Mouse (Mus musculus) cerebellum, adult 11-12 months (tissue): Measurements from ENCODE around the gene Gramd1b.

Experiments
- DNase-seq: peaks from one replicate; pipeline ENCODE4 v3.0.0; 2022

Gene Gramd1b

GRCm38 (mm10) chr9:40332326-40332725 is 198.9 kb downstream of the Gramd1b start:
- peak; percentile 94 for DNase-seq

DNA sequence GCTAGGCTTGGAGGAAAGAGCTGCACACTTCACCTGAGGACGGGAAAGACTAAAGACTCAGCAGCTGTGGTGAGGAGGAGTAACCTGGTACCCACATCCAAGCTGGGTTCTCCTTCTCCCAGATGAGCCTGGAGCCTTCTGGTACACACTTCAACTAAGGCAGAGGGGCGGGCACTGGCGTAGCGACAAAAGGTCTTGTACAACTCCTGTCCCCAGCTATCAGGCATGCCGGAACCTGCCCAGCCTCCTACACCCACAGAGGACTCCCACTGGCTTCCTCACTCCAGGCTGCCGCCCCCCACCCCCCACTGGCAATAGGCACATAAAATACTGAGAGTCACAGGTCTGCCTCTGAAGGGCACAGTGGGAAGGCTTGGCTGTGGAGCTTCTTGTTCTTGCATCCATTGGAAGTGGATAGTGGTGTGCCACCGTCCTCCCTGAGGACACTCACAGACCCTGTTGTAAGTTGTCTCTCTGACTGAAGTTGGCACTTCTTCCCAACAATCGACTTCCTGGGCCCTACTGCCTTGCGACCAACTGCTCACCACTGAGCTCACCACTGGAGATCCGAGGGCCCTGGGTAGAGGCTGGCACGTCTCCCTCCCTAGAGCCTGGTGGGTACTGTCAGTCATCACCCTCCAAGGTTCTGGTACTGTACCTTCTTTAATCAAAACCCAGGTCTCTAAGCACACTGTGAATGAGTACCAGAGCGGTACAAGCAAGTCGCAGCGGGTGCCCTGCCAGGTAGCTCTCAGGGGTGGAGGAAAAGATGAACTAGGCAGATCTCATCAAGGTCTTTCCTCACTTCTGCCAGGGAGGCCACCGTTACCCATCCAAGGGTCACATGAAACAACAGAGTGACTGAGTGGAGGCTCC is 199.5 kb downstream of the Gramd1b start:
- peak; percentile 72 for DNase-seq

- DNase-seq: peak; percentile 96
These were observed 200.4 kb downstream of the Gramd1b start for GRCm38 (mm10) chr9:40330609-40331382.

DNA sequence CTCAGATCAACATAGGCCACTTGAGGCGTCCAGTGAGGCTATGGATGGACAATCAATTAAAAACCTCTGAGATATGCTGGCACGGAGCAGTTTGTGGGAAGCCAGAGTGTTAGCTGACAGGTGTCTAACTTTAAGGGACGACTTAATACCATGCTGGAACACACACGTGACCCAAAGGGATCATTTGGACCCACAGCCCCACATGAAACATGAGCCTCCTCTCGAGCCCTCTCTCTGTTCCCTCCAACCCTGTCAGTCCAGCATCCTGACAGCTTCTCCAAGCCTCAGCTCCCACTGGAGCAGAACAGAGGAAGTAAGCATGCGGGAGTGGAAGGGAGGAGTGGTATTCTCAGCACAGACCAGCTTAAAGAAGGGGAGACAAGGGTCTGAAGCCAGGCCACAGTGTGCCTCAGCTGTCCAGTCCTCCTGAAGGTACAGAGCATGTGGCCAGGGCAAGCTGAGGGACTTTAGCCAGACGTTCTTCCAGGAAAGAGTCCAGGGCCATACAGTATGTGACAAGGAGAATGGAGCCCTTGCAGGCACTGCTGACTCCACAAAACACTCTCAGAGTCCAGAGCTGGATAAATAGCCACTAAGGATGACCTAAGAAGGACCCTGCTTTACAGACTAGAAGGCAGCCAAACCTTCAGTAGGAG is 204.8 kb downstream of the Gramd1b start:
- no peak for DNase-seq

DNA sequence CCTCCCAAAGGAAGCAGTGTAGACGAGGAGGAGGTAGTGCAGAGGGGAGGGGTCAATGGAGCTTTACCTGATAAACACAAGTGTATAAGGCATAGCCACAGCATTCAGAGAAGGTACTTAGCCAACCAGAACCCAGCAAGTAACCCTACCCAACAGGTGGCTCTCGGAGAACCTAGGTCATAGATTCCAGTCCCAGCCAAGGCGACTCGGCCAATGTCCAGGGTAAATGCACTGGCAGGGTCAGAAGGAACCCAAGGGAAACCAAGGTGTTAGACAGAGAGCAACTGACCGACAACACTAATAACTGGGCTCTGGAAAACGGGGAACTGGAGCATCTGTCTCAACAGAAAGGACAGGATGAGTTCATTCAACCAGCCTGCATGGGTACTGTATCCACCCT is 206.4 kb downstream of the Gramd1b start:
- DNase-seq: no peak

DNA sequence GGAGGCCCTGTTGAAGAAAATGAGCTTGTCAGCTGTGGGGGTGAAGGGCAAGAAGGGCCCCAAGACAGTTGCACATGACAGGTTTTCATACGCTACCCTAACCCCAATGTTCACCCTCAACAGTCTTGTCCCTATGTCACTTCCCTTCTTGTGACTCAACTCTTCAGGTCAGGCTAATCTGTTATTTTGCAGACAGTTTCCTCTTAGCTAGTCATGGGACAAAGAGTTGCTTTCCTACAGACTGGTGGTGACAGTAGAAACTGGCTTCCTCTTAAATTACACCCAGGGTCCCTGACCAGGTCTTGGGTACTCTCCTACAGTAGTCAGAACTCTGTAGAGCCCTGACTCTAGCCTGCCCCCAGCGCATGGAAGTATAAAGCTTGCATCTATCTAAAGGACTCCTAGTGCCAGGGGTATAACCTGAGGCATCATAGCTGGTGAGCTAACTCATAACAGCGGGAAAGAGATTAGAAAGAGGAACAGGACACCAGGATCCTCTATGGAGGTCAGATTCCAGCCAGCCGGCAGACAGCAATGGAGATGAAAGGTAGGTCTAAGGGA is 206.9 kb downstream of the Gramd1b start:
- DNase-seq: no peak

- no peak for DNase-seq
These were observed 207.4 kb downstream of the Gramd1b start for GRCm38 (mm10) chr9:40323773-40324172.

DNA sequence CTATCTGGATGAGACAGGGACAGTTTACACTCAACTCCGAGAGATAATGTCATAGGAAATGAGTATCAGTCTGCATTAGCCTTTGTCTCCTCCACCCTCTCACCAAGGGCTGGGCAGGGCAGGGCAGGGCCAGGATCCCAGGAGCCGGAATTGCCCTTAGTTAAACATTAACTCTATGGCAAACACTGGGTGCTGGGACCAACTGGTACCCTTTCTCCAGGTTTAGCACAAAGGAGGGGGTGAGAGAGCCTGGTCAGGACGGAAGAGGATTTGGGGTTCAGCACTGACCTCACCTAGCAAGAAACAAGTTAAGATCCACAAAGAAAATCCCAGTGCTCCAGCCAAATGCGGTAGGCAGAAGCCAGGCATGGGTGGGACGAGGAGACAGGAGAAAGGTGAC is 208.0 kb downstream of the Gramd1b start:
- no peak for DNase-seq

DNA sequence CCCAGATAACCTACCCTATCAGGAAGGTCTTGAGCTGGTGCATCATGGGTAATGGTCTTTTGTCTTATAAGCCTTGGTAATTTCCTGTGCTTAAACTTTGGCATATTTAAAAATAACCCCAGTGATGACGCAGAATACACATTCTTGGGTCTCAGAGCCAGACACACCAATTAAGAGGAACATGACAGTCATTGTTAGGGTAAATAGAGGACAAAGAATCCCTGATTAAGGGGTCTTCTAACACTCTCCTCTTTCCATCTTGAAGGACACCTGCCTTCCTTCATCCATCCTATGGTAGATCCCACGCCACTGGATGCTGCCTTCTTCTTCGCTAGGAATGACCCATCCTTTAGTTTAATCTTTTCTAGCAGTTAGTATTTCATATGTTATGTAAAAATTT is 208.8 kb downstream of the Gramd1b start:
- DNase-seq: no peak

DNA sequence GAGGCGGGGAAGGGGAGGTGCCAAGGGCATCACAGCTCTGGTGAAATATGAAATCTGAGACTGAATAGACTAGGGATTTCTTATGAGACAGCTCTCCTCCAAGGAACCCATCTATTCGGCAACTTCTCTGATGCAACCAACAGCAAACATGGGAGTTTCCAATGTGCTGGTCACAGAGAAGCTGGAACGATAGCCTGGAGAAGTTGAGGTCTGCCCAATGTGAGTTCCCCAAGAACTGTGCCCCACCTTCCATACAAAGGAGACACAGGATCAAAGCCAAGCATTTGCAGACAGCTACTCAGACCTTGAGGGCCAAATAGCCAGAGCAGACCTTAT is 209.5 kb downstream of the Gramd1b start:
- DNase-seq: no peak

GRCm38 (mm10) chr9:40320879-40321667 is 210.1 kb downstream of the Gramd1b start:
- peak; percentile 65 for DNase-seq

DNA sequence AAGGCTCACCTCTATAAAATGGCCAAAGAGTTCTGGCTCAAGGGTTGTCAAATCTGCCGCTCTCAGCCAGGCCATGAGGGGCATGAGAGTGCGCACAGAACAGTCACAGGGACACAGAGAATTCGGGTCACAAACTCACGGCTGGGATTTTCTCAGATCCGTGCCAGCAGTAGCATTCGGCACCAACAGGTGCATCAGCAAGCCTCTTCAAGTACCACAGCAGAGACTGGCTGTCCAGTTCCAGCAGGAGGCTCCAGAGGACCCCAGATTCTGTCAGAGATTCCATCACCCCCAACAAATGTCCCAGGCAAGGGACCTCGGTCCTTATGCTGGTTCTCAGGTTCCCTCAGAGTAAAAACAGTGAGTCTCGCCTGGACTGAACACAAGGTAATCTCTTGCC is 210.8 kb downstream of the Gramd1b start:
- DNase-seq: peak; percentile 53

GRCm38 (mm10) chr9:40318771-40319170 is 212.4 kb downstream of the Gramd1b start:
- DNase-seq: peak; percentile 70

GRCm38 (mm10) chr9:40317735-40318134 is 213.4 kb downstream of the Gramd1b start:
- DNase-seq: no peak

DNA sequence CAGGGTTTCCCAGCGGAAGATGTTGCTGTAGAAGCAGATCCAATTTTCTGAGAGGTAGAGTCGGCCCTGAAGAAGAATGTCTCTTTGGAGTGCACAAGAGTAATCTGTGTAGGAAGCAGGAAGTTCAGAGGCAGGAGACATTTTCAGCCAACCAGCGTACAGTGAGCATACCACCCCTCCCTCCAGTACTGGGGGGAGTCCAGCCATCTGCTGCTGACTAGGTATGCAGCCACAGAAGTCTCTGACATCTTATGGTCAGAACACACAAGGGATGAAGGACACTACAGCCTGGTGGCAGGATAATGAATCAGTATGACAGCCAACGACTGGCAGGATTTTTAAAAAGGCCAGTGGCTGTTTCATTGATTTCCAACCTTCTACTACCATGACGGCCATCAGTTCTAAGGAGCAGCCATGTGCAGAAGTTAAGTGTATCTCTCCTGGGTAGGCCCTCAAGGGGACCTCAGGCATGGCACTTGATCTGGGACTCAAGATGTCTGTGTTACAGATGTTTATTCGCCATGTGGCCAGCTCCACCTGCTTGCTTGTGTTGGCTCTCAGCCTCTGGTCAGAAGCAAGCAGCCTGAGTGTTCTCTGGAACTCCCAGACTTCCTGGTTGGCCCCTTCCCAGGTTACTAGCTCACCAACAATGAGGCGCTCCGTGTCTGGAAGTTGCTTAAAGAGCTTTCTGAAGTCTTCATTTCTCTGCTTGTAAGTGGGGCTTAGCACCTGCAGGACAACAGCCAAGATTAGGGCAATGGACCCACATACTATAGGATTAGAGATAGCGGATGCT is 214.1 kb downstream of the Gramd1b start:
- no peak for DNase-seq

DNA sequence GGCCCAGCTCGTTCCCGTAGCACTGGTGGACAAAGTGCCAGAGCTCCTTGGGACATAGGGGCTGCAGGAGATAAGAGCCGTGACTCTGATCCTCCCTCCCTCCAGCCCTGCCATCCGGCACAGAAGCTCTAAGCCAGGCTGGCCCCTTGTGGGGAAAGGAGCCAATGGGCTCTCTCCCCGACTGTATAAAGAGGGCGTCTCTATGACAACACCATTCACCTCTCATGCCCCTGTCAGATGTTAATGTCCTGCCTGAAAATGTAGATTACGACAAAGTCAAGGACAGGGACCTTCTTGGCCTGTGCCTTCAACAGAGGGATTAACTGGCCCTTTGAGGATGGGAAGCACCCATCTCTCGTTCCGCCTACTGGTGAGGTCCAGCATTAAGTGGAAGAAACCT is 219.4 kb downstream of the Gramd1b start:
- no peak for DNase-seq

GRCm38 (mm10) chr9:40309876-40310275 is 221.3 kb downstream of the Gramd1b start:
- DNase-seq: no peak

DNA sequence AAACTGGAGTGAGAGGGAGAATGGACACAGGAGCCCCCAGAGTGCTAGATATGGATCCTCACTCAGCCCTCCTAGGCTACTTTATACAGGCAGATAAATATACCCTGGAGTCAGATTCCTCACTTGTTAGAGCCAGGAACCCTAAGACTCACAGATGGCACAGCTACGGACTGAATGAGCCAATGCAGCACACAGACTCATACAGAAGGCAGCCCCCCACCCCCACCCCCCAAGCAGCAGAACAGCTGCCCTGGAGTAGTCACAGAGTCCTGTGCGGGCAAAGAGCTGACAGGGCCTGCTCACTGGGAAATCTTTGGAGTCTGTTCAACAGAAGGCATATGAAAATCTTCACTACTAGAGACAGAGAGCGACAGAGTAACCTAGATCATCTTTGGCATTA is 223.9 kb downstream of the Gramd1b start:
- DNase-seq: no peak

GRCm38 (mm10) chr9:40304243-40304642 is 226.9 kb downstream of the Gramd1b start:
- no peak for DNase-seq

DNA sequence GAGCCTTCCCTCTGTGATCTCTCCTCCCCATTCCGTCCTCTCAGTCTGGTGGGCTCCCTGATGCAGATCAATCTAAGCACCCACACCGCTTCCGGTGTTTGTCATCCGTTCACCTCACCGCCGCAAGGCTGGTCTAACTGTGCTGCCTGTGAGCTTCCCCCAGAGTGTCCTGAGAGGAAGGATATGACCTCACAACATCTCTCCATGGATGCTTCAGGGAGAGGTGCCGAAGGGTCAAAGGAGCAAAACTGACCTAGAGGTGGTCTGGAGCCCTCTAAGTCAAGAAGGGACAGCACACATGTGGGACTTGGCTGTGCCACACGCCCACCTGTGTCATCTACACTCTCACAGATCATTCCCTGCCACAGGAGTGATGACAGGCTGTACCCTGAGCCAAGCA is 228.8 kb downstream of the Gramd1b start:
- DNase-seq: no peak

DNA sequence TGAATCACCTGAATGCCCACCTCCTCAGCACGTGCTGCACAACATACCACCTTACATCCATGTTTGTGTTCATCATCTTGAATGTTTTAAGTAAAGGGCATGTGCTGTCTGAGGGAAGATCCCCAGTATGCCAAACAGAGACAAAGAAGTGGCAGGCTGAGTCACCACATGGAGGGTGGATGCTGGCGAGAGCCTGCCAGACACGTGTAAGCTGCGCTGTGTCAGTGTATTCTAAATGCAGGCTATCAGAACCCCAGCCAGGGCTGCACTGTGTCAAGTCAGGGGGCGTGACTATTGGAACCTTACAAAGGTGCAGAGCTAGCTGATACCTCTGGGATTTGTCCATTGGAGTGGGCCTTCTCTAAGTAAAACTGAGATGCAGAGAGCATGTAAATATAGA is 229.7 kb downstream of the Gramd1b start:
- DNase-seq: no peak
